Mouse (Mus musculus) CH12.LX (cell line): ENCODE measurements around the gene Macrod1. TPM values are rescaled to one million over a fixed set of nuclear protein-coding genes. Genes with fewer than 3 reads are reported as not detected.

Source experiments
- DNase-seq: peaks from one replicate; pipeline ENCODE4 v3.0.0-alpha.2; 2013; ENCODE audit errors: extremely low read depth
- H3K27ac ChIP-seq: 2 replicates; pipeline ENCODE4 v1.5.1; 2012; ENCODE audit warnings: low read depth, mild to moderate bottlenecking, control low read depth, moderate library complexity; ENCODE audit not compliant: insufficient read depth
- H3K27me3 ChIP-seq: replicated peaks from 2 replicates; pipeline ENCODE3; 2012; ENCODE audit warnings: inconsistent platforms
- H3K36me3 ChIP-seq, 2 experiments: replicated peaks in 1 of 2; 2 replicates each; pipeline versions ENCODE3 to v1.6.1; 2012; ENCODE audit warnings: inconsistent platforms in 1 of 2, low read length in 1 of 2, mild to moderate bottlenecking in 1 of 2, mixed read lengths in 1 of 2, moderate library complexity in 1 of 2; ENCODE audit not compliant: control insufficient read depth in 1 of 2, insufficient read depth in 1 of 2
- H3K4me1 ChIP-seq, 2 experiments: 2 replicates each; pipeline ENCODE4 v1.6.1; 2012; ENCODE audit warnings: inconsistent platforms in 1 of 2, moderate library complexity in 1 of 2; ENCODE audit not compliant: insufficient read depth in 2 of 2, control insufficient read depth in 1 of 2
- H3K4me2 ChIP-seq: 2 replicates; pipeline ENCODE4 v1.6.1; 2012; ENCODE audit warnings: low read depth, mild to moderate bottlenecking, control low read depth; ENCODE audit not compliant: poor library complexity, insufficient read depth, severe bottlenecking
- H3K4me3 ChIP-seq, 3 experiments: fragments of 150-350 bp in 1 of 3; sonication (generic) in 1 of 3; replicated peaks in 1 of 3; 2 replicates each; pipeline versions ENCODE3 to v1.5.1; 2011 to 2012; ENCODE audit warnings: low read depth in 2 of 3, low read length in 2 of 3, mild to moderate bottlenecking in 2 of 3, moderate library complexity in 2 of 3, control low read depth in 1 of 3, improper control_type of control experiment in 1 of 3, inconsistent platforms in 1 of 3, mixed read lengths in 1 of 3; ENCODE audit not compliant: poor library complexity in 1 of 3
- H3K79me2 ChIP-seq: replicated peaks from 2 replicates; pipeline ENCODE4 v1.6.1; 2012; ENCODE audit warnings: mild to moderate bottlenecking, moderate library complexity; ENCODE audit not compliant: control insufficient read depth, poor library complexity, insufficient read depth, severe bottlenecking; ENCODE audit errors: extremely low read depth
- H3K9ac ChIP-seq: 2 replicates; pipeline ENCODE4 v1.6.1; 2012; ENCODE audit warnings: low read depth, mild to moderate bottlenecking, control low read depth, moderate library complexity; ENCODE audit not compliant: insufficient read depth
- H3K9me3 ChIP-seq: replicated peaks from 2 replicates; pipeline ENCODE3; 2012; ENCODE audit warnings: low read length, inconsistent platforms, mixed read lengths
- CHD1 ChIP-seq: IDR thresholded peaks from 2 replicates; pipeline ENCODE4 v1.6.1; 2012; ENCODE audit warnings: low read depth, low read length, improper control_type of control experiment, inconsistent platforms
- CTCF ChIP-seq, 2 experiments: IDR thresholded peaks in 1 of 2; conservative IDR thresholded peaks in 1 of 2; 2 replicates each; pipeline ENCODE4 v1.5.1; 2011 to 2012; ENCODE audit warnings: low read depth in 2 of 2, low read length in 2 of 2, improper control_type of control experiment in 1 of 2, inconsistent platforms in 1 of 2, mild to moderate bottlenecking in 1 of 2, moderate library complexity in 1 of 2
- E2F4 ChIP-seq: IDR thresholded peaks from 2 replicates; pipeline ENCODE4 v1.6.1; 2011; ENCODE audit warnings: low read depth, low read length, improper control_type of control experiment; ENCODE audit not compliant: insufficient replicate concordance
- ELF1 ChIP-seq: IDR thresholded peaks from 2 replicates; pipeline ENCODE4 v1.6.1; 2014; ENCODE audit warnings: low read depth, mild to moderate bottlenecking, inconsistent platforms, low read length, improper control_type of control experiment
- HCFC1 ChIP-seq: IDR thresholded peaks from 2 replicates; pipeline ENCODE4 v1.6.1; 2012; ENCODE audit warnings: low read depth, mild to moderate bottlenecking, inconsistent platforms, low read length, improper control_type of control experiment
- JUN ChIP-seq: IDR thresholded peaks from 2 replicates; pipeline ENCODE4 v1.6.1; 2011; ENCODE audit warnings: low read depth, mild to moderate bottlenecking, low read length, improper control_type of control experiment, moderate library complexity; ENCODE audit not compliant: insufficient read depth
- MAFK ChIP-seq: IDR thresholded peaks from 2 replicates; pipeline ENCODE4 v1.6.1; 2011; ENCODE audit warnings: low read length, improper control_type of control experiment; ENCODE audit not compliant: insufficient replicate concordance
- POLR2A ChIP-seq: IDR thresholded peaks from 2 replicates; pipeline ENCODE4 v1.6.1; 2011; ENCODE audit warnings: low read depth, mild to moderate bottlenecking, improper control_type of control experiment, low read length
- RAD21 ChIP-seq: IDR thresholded peaks from 2 replicates; pipeline ENCODE4 v1.6.1; 2011; ENCODE audit warnings: low read depth, mild to moderate bottlenecking, low read length, improper control_type of control experiment, moderate library complexity
- SIN3A ChIP-seq: IDR thresholded peaks from 2 replicates; pipeline ENCODE4 v1.6.1; 2012; ENCODE audit warnings: low read length, improper control_type of control experiment, inconsistent platforms
- SMC3 ChIP-seq: IDR thresholded peaks from 2 replicates; pipeline ENCODE4 v1.6.1; 2011; ENCODE audit warnings: low read depth, low read length, improper control_type of control experiment
- TCF12 ChIP-seq: IDR thresholded peaks from 2 replicates; pipeline ENCODE4 v1.6.1; 2014; ENCODE audit warnings: low read depth, mild to moderate bottlenecking, inconsistent platforms, low read length, improper control_type of control experiment
- UBTF ChIP-seq: IDR thresholded peaks from 2 replicates; pipeline ENCODE4 v1.6.1; 2012; ENCODE audit warnings: low read depth, mild to moderate bottlenecking, inconsistent platforms, low read length, improper control_type of control experiment, moderate library complexity
- ZC3H11A ChIP-seq: IDR thresholded peaks from 2 replicates; pipeline ENCODE4 v1.6.1; 2012; ENCODE audit warnings: low read depth, mild to moderate bottlenecking, inconsistent platforms, low read length, improper control_type of control experiment
- ZKSCAN1 ChIP-seq: IDR thresholded peaks from 2 replicates; pipeline ENCODE4 v1.6.1; 2012; ENCODE audit warnings: low read depth, inconsistent platforms, low read length, improper control_type of control experiment, borderline replicate concordance
- ZMIZ1 ChIP-seq: IDR thresholded peaks from 2 replicates; pipeline ENCODE4 v1.6.1; 2012; ENCODE audit warnings: low read depth, mild to moderate bottlenecking, inconsistent platforms, low read length, improper control_type of control experiment
- dilution Hi-C: fragments of 300-500 bp; cut with MboI; formaldehyde crosslinking; loops from 2 replicates; pipeline ENCODE4 v1.14.3; 2020; ENCODE audit warnings: low sequenced_read_pairs; ENCODE audit not compliant: extremely low pct_unique_long_range_greater_than_20kb, extremely low pct_ligation_motif_present
- in situ Hi-C: fragments of 300-500 bp; cut with MboI; formaldehyde crosslinking; loops from 3 replicates; pipeline ENCODE4 v1.14.3; 2019; ENCODE audit warnings: low sequenced_read_pairs, low pct_ligation_motif_present, low pct_unique_long_range_greater_than_20kb, mixed read lengths
- polyA plus RNA-seq: library from polyadenylated mRNA; unstranded; fragments of >175 nt; gene quantifications from 2 replicates; pipeline ENCODE4 v1.2.1, GENCODE M21; 2012; ENCODE audit warnings: low read depth; ENCODE audit not compliant: insufficient read length
- total RNA-seq, 2 experiments: library from RNA; depleted of rRNA; stranded (reverse); fragments of 300-350 nt in 1 of 2; fragments of >200 nt in 1 of 2; gene quantifications; 2 replicates each; pipeline ENCODE4 v1.2.3; 2012 to 2014

The Macrod1 gene
- total and polyA plus RNA-seq, 3 experiments = 1.0 TPM; not detected in 2

DNA sequence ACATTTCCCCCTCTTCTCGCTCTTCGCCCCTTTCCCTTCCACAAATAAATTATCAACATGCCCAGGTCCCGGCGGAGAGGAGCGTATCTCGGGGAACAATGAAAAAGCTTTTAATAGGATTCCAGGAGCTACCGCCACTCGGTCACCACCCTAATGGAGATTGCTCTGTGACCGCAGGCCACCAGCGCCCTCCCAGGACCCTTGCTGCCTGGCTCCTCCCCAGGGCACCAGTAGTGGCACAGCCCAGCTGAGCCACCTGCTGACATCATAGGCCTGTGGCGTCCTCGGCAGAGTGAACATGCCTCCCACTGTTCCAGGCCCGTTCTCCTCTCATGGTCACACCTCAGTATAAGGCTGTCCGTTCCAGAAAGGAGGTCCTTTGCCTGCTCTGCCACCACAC is 101.1 kb downstream of the Macrod1 start:
- in situ Hi-C loops (no loop called here), dilution Hi-C loops (no loop called here)
- H3K27ac ChIP-seq = no peak overlapping the region
- no peak overlapping the region for H3K4me3 ChIP-seq
- no peak for TF ChIP-seq TCF12
- no peak for TF ChIP-seq CTCF (conservative IDR thresholded peaks at IDR 0.05 in 1 of 2, IDR thresholded peaks at IDR 0.05 in 1 of 2; ENCODE audit: low read depth in 2 of 2, low read length in 2 of 2)
- no peak for TF ChIP-seq JUN
- TF ChIP-seq HCFC1 = no peak
- TF ChIP-seq ZC3H11A = no peak
- no peak for TF ChIP-seq MAFK
- no peak for TF ChIP-seq ZMIZ1
- no peak for TF ChIP-seq POLR2A
- no peak for TF ChIP-seq E2F4
- no peak for TF ChIP-seq UBTF
- no peak for TF ChIP-seq CHD1
- H3K4me1 ChIP-seq = no peaks in the 10 kb centered on the region
- H3K9me3 ChIP-seq = no peaks in the 10 kb centered on the region
- DNase-seq = no peak
- no peak overlapping the region for H3K9ac ChIP-seq
- no peaks in the 10 kb centered on the region for H3K36me3 ChIP-seq
- H3K79me2 ChIP-seq = no peaks in the 10 kb centered on the region
- peaks cover 93% of the 10 kb centered on the region for H3K27me3 ChIP-seq
- no peak overlapping the region for H3K4me2 ChIP-seq

DNA sequence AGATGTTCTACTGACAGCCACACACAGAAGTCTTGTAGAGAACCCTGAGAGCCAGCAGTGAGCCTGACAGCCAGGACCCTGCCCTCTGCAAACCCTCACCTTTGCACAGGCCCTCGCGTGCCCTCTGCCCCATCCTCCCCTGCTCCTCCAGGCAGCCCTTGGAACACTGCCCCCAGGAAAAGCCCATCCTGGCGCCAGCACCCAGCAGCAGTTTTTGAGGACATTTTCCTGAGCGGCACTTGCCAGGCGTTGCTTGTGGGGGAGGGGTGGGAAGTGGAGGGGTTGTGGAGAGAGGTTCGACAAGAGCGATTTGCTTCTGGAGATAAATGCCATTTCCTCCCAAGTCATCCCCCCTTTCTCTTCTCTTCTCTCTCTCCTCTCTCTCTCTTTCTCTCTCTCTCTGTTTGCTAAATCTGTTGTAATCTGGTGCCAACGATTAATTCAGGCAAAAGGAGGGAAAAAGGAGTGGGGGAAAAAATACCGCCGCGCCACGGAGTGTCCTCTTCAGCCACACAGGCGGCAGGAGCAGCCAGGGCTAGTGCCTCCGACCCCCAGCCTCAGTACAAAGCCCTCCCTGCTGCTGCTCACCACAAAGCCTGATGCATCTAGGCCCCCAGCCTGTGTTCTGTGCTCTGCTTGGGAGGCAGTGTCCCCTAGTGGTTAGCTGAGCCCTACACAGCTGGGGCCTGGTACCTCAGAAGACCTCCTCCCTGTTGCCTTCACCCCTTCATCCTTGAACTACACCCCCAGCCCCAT is 103.7 kb downstream of the Macrod1 start:
- no peak overlapping the region for H3K4me3 ChIP-seq
- dilution Hi-C loops = no loop called here
- in situ Hi-C loops = no loop called here
- no peak overlapping the region for H3K9ac ChIP-seq
- TF ChIP-seq SMC3 = peak; percentile 32
- TF ChIP-seq ELF1 = no peak
- TF ChIP-seq ZKSCAN1 = no peak
- peak; percentile 42 for TF ChIP-seq RAD21
- no peak for TF ChIP-seq SIN3A
- TF ChIP-seq CTCF (conservative IDR thresholded peaks at IDR 0.05 in 1 of 2, IDR thresholded peaks at IDR 0.05 in 1 of 2; ENCODE audit: low read depth in 2 of 2, low read length in 2 of 2) = peak in 1 of 2 experiments; percentile 53; a peak in 2 of 4 replicates
- H3K4me2 ChIP-seq = no peak overlapping the region
- H3K9me3 ChIP-seq = no peaks in the 10 kb centered on the region
- no peaks in the 10 kb centered on the region for H3K36me3 ChIP-seq
- H3K79me2 ChIP-seq = no peaks in the 10 kb centered on the region
- peaks cover 89% of the 10 kb centered on the region for H3K27me3 ChIP-seq
- no peaks in the 10 kb centered on the region for H3K4me1 ChIP-seq
- no peak for DNase-seq
- H3K27ac ChIP-seq = no peak overlapping the region
